Mouse (Mus musculus): ENCODE data around the gene Pmf1. TPM values are rescaled to one million over a fixed set of nuclear protein-coding genes. Genes with fewer than 3 reads are reported as not detected.

Pmf1 gene
- total and polyA plus RNA-seq, 2 experiments from 2014 or later = 25.4 to 25.6 TPM

GRCm38 (mm10) chr3:88364337-88364736 is 45.8 kb downstream of the Pmf1 start, which contains the start of gene Paqr6:
TSS of gene Paqr6 (plus strand) at chr3:88364584.
- no peak within 1 kb of the TSS for H3K4me2 ChIP-seq (ENCODE audit: low read depth, low read length, poor library complexity, severe bottlenecking)
- WGBS = 3% methylated on average over 16 of the region's 16 CpGs
- peak; percentile 32 for DNase-seq (ENCODE audit: low spot score)
- no peak for TF ChIP-seq CTCF (IDR thresholded peaks at IDR 0.05)
- H3K27me3 ChIP-seq (ENCODE audit: insufficient read depth, low read length) = no peaks in the 10 kb centered on the region
- no peaks in the 10 kb centered on the region for H3K4me1 ChIP-seq (ENCODE audit: insufficient read depth, low read length)
- ATAC-seq (ENCODE audit: low FRiP score) = peak; percentile 15; the same call in 1 of the 2 replicates
- no peak within 1 kb of the TSS for H3K9ac ChIP-seq (replicated peaks; ENCODE audit: low read length, poor library complexity, severe bottlenecking)
- peaks cover 32% of the 10 kb centered on the region for H3K36me3 ChIP-seq (ENCODE audit: insufficient read depth, low read length)
- H3K27ac ChIP-seq (ENCODE audit: low read depth, low read length) = peak within 1 kb of the TSS; percentile 38; the same call in 1 of the 2 replicates
- H3K9me3 ChIP-seq (ENCODE audit: low read length) = no peaks in the 10 kb centered on the region
- no peak within 1 kb of the TSS for H3K4me3 ChIP-seq (ENCODE audit: low read depth, low read length)

DNA sequence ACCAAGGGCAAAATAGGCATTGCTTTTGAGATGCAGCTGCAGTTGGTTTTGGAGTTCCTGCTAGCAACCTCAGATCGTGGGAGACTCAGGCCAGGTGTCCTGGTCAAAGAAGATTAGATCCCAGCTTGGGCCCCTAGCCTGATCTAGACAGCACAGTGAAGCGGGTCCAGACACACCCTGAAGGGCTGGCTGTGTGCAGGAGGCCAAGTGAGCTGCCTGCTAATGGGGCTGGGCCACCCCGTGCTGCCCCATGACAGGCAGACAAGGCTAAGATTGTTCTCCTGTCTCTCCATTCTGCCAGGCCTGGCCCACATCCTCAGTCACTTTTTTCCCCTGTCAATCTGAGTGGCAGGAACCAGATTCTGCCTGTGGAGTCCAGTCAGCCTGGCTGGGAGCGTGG is 46.4 kb downstream of the Pmf1 start:
- H3K36me3 ChIP-seq (ENCODE audit: insufficient read depth, low read length) = peaks cover 38% of the 10 kb centered on the region
- H3K27ac ChIP-seq (ENCODE audit: low read depth, low read length) = peak overlapping the region; percentile 38; the same call in 1 of the 2 replicates
- no peaks in the 10 kb centered on the region for H3K27me3 ChIP-seq (ENCODE audit: insufficient read depth, low read length)
- H3K4me1 ChIP-seq (ENCODE audit: insufficient read depth, low read length) = no peaks in the 10 kb centered on the region
- DNase-seq (ENCODE audit: low spot score) (peak; percentile 40), ATAC-seq (ENCODE audit: low FRiP score) (peak; percentile 73)
- no peak overlapping the region for H3K4me2 ChIP-seq (ENCODE audit: low read depth, low read length, poor library complexity, severe bottlenecking)
- no peak for TF ChIP-seq CTCF (IDR thresholded peaks at IDR 0.05)
- WGBS = 54% methylated on average over 4 of the region's 4 CpGs
- no peak overlapping the region for H3K4me3 ChIP-seq (ENCODE audit: low read depth, low read length)
- no peak overlapping the region for H3K9ac ChIP-seq (replicated peaks; ENCODE audit: low read length, poor library complexity, severe bottlenecking)
- no peaks in the 10 kb centered on the region for H3K9me3 ChIP-seq (ENCODE audit: low read length)

DNA sequence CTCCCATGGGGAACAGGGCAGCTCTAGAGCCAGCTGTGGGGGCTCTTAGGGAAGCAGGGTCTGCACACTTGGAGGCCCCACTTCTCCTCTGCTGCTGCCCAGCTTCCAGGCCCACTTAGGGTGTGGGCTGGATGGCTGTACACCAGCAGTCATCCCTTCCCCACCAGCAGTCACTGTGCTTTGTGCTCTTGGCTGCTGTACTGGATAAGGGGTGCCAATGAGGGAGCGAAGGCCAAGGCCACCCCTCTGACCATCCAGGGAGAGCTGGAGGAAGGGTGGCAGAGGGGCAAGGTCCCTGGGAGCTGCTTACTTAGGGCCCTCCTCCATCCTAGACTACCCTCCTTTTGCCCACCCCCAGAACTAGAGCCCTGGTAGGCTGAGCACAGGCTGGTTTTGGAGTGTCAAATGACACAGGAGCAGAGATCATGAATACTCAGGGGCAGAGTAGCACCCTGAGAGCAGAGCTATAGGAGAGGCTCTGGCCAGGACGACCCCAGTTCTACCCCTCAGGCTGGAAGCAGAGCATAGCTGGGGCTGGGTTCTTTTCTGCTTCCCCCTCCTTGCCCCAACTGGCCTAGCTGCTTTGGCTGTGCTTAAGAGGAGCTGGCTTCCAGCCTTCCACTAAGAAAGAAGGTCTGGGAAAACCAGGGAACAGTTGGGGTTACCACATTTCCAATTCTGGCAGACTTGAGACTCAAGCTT is 48.4 kb downstream of the Pmf1 start:
- ATAC-seq (ENCODE audit: low FRiP score) (peak; percentile 47), DNase-seq (ENCODE audit: low spot score) (peak; percentile 19)
- no peaks in the 10 kb centered on the region for H3K27me3 ChIP-seq (ENCODE audit: insufficient read depth, low read length)
- no peaks in the 10 kb centered on the region for H3K4me1 ChIP-seq (ENCODE audit: insufficient read depth, low read length)
- no peak overlapping the region for H3K4me2 ChIP-seq (ENCODE audit: low read depth, low read length, poor library complexity, severe bottlenecking)
- 82% methylated on average over 2 of the region's 2 CpGs for WGBS
- no peak overlapping the region for H3K9ac ChIP-seq (replicated peaks; ENCODE audit: low read length, poor library complexity, severe bottlenecking)
- H3K27ac ChIP-seq (ENCODE audit: low read depth, low read length) = peak overlapping the region; percentile 43; the same call in 1 of the 2 replicates
- H3K36me3 ChIP-seq (ENCODE audit: insufficient read depth, low read length) = peaks cover 51% of the 10 kb centered on the region
- no peak for TF ChIP-seq CTCF (IDR thresholded peaks at IDR 0.05)
- H3K9me3 ChIP-seq (ENCODE audit: low read length) = no peaks in the 10 kb centered on the region
- H3K4me3 ChIP-seq (ENCODE audit: low read depth, low read length) = no peak overlapping the region

DNA sequence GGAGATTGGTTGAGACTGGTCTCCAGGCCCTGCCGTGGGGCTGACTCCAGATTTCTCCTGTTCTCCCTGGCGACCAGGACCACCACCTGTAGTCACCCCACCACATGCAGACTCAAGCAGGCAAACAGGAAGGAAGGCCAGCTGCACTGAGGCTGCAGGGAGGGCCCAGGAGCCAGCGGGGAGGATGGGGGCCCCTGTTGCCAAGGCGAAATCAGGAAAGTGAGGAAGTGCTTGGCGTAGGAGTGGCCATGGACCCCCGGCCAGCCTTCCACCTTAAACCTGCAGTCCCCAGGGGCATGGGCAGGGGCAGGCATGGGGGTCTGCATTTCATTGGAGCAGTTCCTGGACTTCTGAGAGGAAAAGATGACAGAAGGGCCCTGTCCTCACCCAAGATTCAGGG is 49.0 kb downstream of the Pmf1 start:
- H3K4me2 ChIP-seq (ENCODE audit: low read depth, low read length, poor library complexity, severe bottlenecking) = no peak overlapping the region
- WGBS = 81% methylated on average over 6 of the region's 6 CpGs
- TF ChIP-seq CTCF (IDR thresholded peaks at IDR 0.05) = no peak
- H3K9me3 ChIP-seq (ENCODE audit: low read length) = no peaks in the 10 kb centered on the region
- DNase-seq (ENCODE audit: low spot score) (no peak), ATAC-seq (ENCODE audit: low FRiP score) (no peak)
- peaks cover 58% of the 10 kb centered on the region for H3K36me3 ChIP-seq (ENCODE audit: insufficient read depth, low read length)
- no peaks in the 10 kb centered on the region for H3K27me3 ChIP-seq (ENCODE audit: insufficient read depth, low read length)
- no peak overlapping the region for H3K9ac ChIP-seq (replicated peaks; ENCODE audit: low read length, poor library complexity, severe bottlenecking)
- H3K27ac ChIP-seq (ENCODE audit: low read depth, low read length) = no peak overlapping the region
- H3K4me3 ChIP-seq (ENCODE audit: low read depth, low read length) = no peak overlapping the region
- no peaks in the 10 kb centered on the region for H3K4me1 ChIP-seq (ENCODE audit: insufficient read depth, low read length)

DNA sequence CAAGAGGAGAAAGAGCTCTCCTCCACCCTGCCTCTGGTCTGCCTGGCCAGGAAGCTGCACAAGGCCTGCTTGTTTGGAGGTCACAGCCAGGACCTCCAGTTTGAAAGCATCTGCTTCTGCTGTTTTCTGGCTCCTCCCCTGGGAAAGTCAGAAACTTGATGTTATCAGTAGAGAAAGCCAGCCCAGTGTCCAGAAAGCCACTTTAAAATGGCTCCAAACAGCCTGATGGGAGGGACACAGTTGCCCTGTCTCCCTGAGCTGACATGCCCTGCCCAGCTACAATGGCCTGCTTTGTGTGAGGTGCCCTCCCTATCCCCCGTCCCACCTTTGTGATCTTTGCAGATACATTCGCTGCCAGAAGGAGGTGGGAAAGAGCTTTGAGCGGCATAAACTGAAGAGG is 50.1 kb downstream of the Pmf1 start:
- TF ChIP-seq CTCF (IDR thresholded peaks at IDR 0.05) = no peak
- WGBS = 79% methylated on average over 3 of the region's 3 CpGs
- Histone ChIP-seq H3K27me3 (ENCODE audit: insufficient read depth, low read length) (no peaks in the 10 kb centered on the region), H3K9ac (replicated peaks; ENCODE audit: low read length, poor library complexity, severe bottlenecking) (no peak overlapping the region), H3K4me3 (ENCODE audit: low read depth, low read length) (no peak overlapping the region), H3K27ac (ENCODE audit: low read depth, low read length) (no peak overlapping the region), H3K36me3 (ENCODE audit: insufficient read depth, low read length) (peaks cover 69% of the 10 kb centered on the region), H3K9me3 (ENCODE audit: low read length) (no peaks in the 10 kb centered on the region), H3K4me1 (ENCODE audit: insufficient read depth, low read length) (no peaks in the 10 kb centered on the region), H3K4me2 (ENCODE audit: low read depth, low read length, poor library complexity, severe bottlenecking) (no peak overlapping the region)
- DNase-seq (ENCODE audit: low spot score) (no peak), ATAC-seq (ENCODE audit: low FRiP score) (no peak)

DNA sequence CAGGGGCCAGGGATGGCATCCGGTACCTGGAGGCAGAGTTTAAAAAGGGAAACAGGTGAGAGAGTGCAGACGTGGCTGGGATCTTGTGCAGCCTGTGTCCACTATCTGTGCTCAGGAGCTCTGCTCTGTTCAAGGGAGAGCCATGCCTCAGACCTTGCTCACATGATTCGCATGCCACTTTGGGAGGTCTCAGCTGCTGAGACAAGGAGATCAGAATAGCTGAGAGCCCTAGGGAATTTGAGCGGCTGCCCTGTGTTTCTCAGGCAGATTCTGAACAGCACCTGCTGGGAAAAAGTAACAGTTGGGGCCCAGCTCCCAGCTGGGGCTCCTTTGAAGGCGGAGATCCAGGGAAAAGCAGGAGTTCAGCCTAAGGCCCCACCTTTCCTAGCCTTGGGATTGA is 50.5 kb downstream of the Pmf1 start:
- ATAC-seq (ENCODE audit: low FRiP score) (no peak), DNase-seq (ENCODE audit: low spot score) (no peak)
- no peak overlapping the region for H3K4me2 ChIP-seq (ENCODE audit: low read depth, low read length, poor library complexity, severe bottlenecking)
- H3K4me1 ChIP-seq (ENCODE audit: insufficient read depth, low read length) = no peaks in the 10 kb centered on the region
- H3K36me3 ChIP-seq (ENCODE audit: insufficient read depth, low read length) = peaks cover 73% of the 10 kb centered on the region
- H3K27me3 ChIP-seq (ENCODE audit: insufficient read depth, low read length) = no peaks in the 10 kb centered on the region
- H3K9ac ChIP-seq (replicated peaks; ENCODE audit: low read length, poor library complexity, severe bottlenecking) = no peak overlapping the region
- no peak overlapping the region for H3K27ac ChIP-seq (ENCODE audit: low read depth, low read length)
- no peak overlapping the region for H3K4me3 ChIP-seq (ENCODE audit: low read depth, low read length)
- no peak for TF ChIP-seq CTCF (IDR thresholded peaks at IDR 0.05)
- no peaks in the 10 kb centered on the region for H3K9me3 ChIP-seq (ENCODE audit: low read length)
- WGBS = 65% methylated on average over 5 of the region's 5 CpGs
